Mouse (Mus musculus) neural tube, embryonic 15.5 days (tissue): ENCODE measurements around the gene Begain. TPM values are rescaled to one million over a fixed set of nuclear protein-coding genes. Genes with fewer than 3 reads are reported as not detected.
A peak's percentile ranks its signal among the peaks of the same experiment; 100 is the strongest.

Experiments
- ATAC-seq: fragments of 200-750 bp; cut with Nextera tagmentation; 2 replicates; pipeline ENCODE4 v1.8.0; 2017; ENCODE audit warnings: mild to moderate bottlenecking, moderate TSS enrichment, moderate library complexity; ENCODE audit not compliant: low FRiP score
- H3K27ac ChIP-seq: fragments of 300-500 bp; sonication (generic); replicated peaks from 2 replicates; pipeline ENCODE4 v1.5.1; 2015; ENCODE audit warnings: mild to moderate bottlenecking, inconsistent platforms
- H3K27me3 ChIP-seq: fragments of 300-500 bp; sonication (generic); replicated peaks from 2 replicates; pipeline ENCODE4 v1.6.1; 2015; ENCODE audit warnings: inconsistent platforms
- H3K36me3 ChIP-seq: fragments of 300-500 bp; sonication (generic); 2 replicates; pipeline ENCODE4 v1.6.1; 2015; ENCODE audit warnings: inconsistent platforms
- H3K4me1 ChIP-seq: fragments of 300-500 bp; sonication (generic); 2 replicates; pipeline ENCODE4 v1.6.1; 2015; ENCODE audit warnings: inconsistent platforms
- H3K4me2 ChIP-seq: fragments of 300-500 bp; sonication (generic); 2 replicates; pipeline ENCODE4 v1.6.1; 2015; ENCODE audit warnings: inconsistent platforms, mild to moderate bottlenecking, moderate library complexity
- H3K4me3 ChIP-seq: fragments of 300-500 bp; sonication (generic); replicated peaks from 2 replicates; pipeline ENCODE4 v1.5.1; 2015; ENCODE audit warnings: mild to moderate bottlenecking, inconsistent platforms
- H3K9ac ChIP-seq: fragments of 300-500 bp; sonication (generic); replicated peaks from 2 replicates; pipeline ENCODE4 v1.6.1; 2015; ENCODE audit warnings: mild to moderate bottlenecking, inconsistent platforms
- H3K9me3 ChIP-seq: fragments of 300-500 bp; sonication (generic); replicated peaks from 2 replicates; pipeline ENCODE4 v1.6.1; 2016; ENCODE audit warnings: inconsistent platforms
- WGBS: fragments of 180-500 bp; shearing (Covaris S2); methylation state at CpG from one replicate; pipeline ENCODE4 v1.1.7; 2015; ENCODE audit warnings: mixed read lengths; 5-methylcytosine and 5-hydroxymethylcytosine counted together
- polyA plus RNA-seq: library from polyadenylated mRNA; unstranded; fragments of >200 nt; fragmentation: Nextera tagmentation; extraction: Ambion mirVana; gene quantifications from 2 replicates; pipeline ENCODE4 v1.2.1, GENCODE M21; 2015

The Begain gene
- polyA plus RNA-seq, 1 experiment from 2014 or later = 37.9 TPM

DNA sequence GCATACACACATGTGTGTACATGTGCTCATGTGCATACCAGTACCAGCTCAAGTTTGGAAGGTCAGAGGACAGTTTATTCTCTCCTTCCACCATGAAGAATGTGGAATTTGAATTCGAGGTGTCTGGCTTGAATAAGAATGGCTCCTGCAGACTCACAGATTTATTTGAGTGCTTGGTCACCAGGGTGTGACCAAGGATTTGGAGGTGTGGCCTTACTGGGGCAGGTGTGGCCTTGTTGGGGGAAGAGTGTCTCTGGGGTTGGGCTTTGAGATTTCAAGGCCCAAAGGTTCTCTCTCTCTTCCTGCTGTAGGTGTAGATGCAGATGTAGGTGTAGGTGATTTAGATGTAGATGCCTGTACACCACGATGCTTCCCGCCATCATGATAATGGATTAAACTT, 15.5 kb upstream of the Begain start:
- 87% methylated on average over 3 of the region's 3 CpGs for WGBS
- no peaks in the 10 kb centered on the region for H3K9me3 ChIP-seq
- H3K9ac ChIP-seq = no peak overlapping the region
- H3K4me3 ChIP-seq = no peak overlapping the region
- ATAC-seq = no peak
- H3K4me2 ChIP-seq = no peak overlapping the region
- H3K27me3 ChIP-seq = no peaks in the 10 kb centered on the region
- H3K4me1 ChIP-seq = peaks cover 7% of the 10 kb centered on the region; the same call in 1 of the 2 replicates
- no peak overlapping the region for H3K27ac ChIP-seq
- H3K36me3 ChIP-seq = no peaks in the 10 kb centered on the region

DNA sequence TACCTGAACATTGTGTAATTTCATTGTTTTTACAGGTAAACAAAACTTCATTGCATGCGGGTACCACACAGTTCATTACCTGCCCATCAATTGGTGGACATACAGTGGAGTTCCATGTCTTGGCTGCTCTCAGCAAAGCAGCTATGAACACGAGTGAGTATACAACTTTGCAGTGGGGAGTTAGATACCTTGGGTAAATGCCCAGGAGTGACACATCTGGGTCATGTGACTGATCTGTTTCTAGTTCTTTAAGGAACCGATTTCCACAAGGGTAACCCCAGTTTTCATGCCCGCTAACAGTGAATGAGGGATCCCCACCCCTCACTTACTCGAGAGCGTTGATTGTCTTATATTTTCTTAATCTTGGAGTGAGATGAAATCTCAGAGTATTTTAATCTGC, 9.0 kb upstream of the Begain start:
- no peak for ATAC-seq
- H3K4me3 ChIP-seq = no peak overlapping the region

GRCm38 (mm10) chr12:109074777-109075285, 6.8 kb upstream of the Begain start:
- H3K4me1 ChIP-seq = no peaks in the 10 kb centered on the region
- no peaks in the 10 kb centered on the region for H3K9me3 ChIP-seq
- H3K9ac ChIP-seq = no peak overlapping the region
- 0 out of 2 replicates have a peak, but pooled peaks cover 8% of the 10 kb centered on the region for H3K27me3 ChIP-seq
- WGBS = 68% methylated on average over 2 of the region's 2 CpGs
- no peak overlapping the region for H3K27ac ChIP-seq
- no peak overlapping the region for H3K4me3 ChIP-seq
- no peaks in the 10 kb centered on the region for H3K36me3 ChIP-seq
- ATAC-seq = no peak
- H3K4me2 ChIP-seq = no peak overlapping the region

More for the DNA sequence above, 9.0 kb upstream of the Begain start:
- Histone ChIP-seq H3K27ac (no peak overlapping the region), H3K36me3 (no peaks in the 10 kb centered on the region), H3K27me3 (0 out of 2 replicates have a peak, but pooled peaks cover 4% of the 10 kb centered on the region), H3K4me2 (no peak overlapping the region), H3K9me3 (no peaks in the 10 kb centered on the region), H3K9ac (no peak overlapping the region), H3K4me1 (no peaks in the 10 kb centered on the region)
- 86% methylated on average over 6 of the region's 6 CpGs for WGBS

DNA sequence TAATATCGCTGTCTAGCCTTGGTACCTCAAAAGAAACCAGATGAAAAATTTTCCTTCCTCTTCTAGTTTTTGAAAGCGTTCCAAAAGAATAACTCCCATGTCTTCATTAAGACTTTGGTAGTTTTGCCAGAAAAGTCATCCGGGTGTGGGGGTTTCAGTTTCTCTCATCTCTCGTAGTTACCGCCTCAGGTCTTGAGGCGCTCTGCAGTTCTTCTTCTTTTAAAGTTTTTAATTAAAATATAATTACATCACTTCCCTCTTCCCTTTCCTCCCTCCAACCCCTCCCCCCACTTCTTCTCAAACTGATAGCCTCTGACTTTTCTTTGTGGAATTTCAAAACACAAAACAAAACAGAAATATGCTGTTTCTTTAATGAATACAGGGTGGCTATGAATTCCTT, 6.1 kb upstream of the Begain start:
- Histone ChIP-seq H3K4me2 (no peak overlapping the region), H3K27me3 (0 out of 2 replicates have a peak, but pooled peaks cover 8% of the 10 kb centered on the region), H3K9me3 (no peaks in the 10 kb centered on the region), H3K27ac (no peak overlapping the region), H3K36me3 (no peaks in the 10 kb centered on the region), H3K9ac (no peak overlapping the region), H3K4me3 (no peak overlapping the region), H3K4me1 (no peaks in the 10 kb centered on the region)
- no peak for ATAC-seq
- 92% methylated on average over 6 of the region's 6 CpGs for WGBS

- H3K4me2 ChIP-seq = no peak overlapping the region
- H3K27me3 ChIP-seq = 0 out of 2 replicates have a peak, but pooled peaks cover 8% of the 10 kb centered on the region
- H3K27ac ChIP-seq = no peak overlapping the region
- ATAC-seq = no peak
- WGBS = 79% methylated on average over 13 of the region's 13 CpGs
- H3K9me3 ChIP-seq = no peaks in the 10 kb centered on the region
- no peak overlapping the region for H3K9ac ChIP-seq
- H3K4me1 ChIP-seq = peaks cover 14% of the 10 kb centered on the region
- no peak overlapping the region for H3K4me3 ChIP-seq
- H3K36me3 ChIP-seq = no peaks in the 10 kb centered on the region
Measured at GRCm38 (mm10) chr12:109071248-109071647, 3.2 kb upstream of the Begain start.

DNA sequence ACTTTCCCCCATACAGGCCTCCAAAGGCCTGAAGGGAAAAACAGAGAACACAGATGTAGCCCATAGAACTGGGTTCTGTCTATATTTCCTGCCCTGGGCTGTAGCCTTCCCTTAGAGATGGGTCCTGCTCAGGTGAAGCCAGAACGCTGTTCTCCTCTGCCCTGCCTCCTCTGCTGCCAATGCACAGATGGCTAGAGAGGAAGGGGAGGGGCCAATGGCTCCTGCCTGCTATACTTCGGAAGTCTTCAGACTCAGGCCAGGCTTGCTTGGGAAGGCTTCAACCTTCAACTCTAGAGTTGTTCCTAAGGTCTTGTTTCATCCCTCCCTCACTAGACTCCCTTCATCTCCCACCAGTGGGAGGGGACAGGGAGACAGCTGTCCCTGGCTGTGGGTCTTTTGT, 1.7 kb upstream of the Begain start:
- peaks cover 14% of the 10 kb centered on the region for H3K4me1 ChIP-seq
- H3K27me3 ChIP-seq = 0 out of 2 replicates have a peak, but pooled peaks cover 8% of the 10 kb centered on the region
- no peak for ATAC-seq
- no peak overlapping the region for H3K27ac ChIP-seq
- H3K9me3 ChIP-seq = no peaks in the 10 kb centered on the region
- no peak overlapping the region for H3K9ac ChIP-seq
- H3K4me3 ChIP-seq = no peak overlapping the region
- WGBS = 53% methylated on average over 2 of the region's 2 CpGs
- no peak overlapping the region for H3K4me2 ChIP-seq
- H3K36me3 ChIP-seq = no peaks in the 10 kb centered on the region

GRCm38 (mm10) chr12:109068738-109069137, 721 bp upstream of the Begain start:
- Histone ChIP-seq H3K9ac (no peak overlapping the region), H3K4me2 (peak overlapping the region; percentile 95), H3K27ac (no peak overlapping the region), H3K4me3 (peak overlapping the region; percentile 62), H3K36me3 (no peaks in the 10 kb centered on the region; the same call in 1 of the 2 replicates), H3K4me1 (peaks cover 14% of the 10 kb centered on the region), H3K27me3 (0 out of 2 replicates have a peak, but pooled peaks cover 8% of the 10 kb centered on the region), H3K9me3 (no peaks in the 10 kb centered on the region)
- ATAC-seq = no peak
- WGBS = 67% methylated on average over 7 of the region's 7 CpGs

DNA sequence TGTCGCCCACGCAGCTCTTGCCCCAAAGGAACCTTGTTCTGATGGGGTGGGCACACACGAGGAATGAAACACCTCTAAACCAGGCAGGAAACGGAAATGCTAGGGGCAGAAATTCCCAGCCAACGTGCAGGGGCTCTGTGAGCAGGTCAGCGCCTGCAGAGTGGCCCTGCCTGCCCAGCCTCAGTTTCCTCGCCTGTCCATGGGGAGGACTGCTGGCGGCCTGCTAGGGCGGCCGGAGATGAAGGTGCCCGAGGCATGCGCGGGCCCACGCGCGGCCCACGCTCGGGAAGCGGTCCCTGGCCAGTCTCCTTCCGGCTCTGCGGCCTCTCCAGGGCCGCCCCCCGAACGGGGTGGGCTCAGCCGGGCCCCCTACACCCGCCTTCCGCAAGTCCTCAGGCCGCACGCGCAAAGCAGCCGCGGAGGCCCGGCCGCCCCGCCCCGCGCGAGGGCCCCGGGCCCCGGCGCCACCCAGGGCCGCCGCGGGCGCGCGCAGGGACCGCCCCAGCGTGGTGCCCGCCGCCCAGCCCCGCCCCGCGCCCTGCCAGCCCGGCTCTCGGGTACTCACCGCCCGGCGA, 369 bp downstream of the Begain start:
- 0 out of 2 replicates have a peak, but pooled peaks cover 3% of the 10 kb centered on the region for H3K27me3 ChIP-seq

GRCm38 (mm10) chr12:109058660-109059059, 9.4 kb downstream of the Begain start:
- Histone ChIP-seq H3K9ac (no peak overlapping the region), H3K4me2 (no peak overlapping the region), H3K9me3 (no peaks in the 10 kb centered on the region), H3K27me3 (peaks cover 32% of the 10 kb centered on the region), H3K4me3 (no peak overlapping the region), H3K36me3 (no peaks in the 10 kb centered on the region; the same call in 1 of the 2 replicates), H3K4me1 (peaks cover 9% of the 10 kb centered on the region), H3K27ac (no peak overlapping the region)
- ATAC-seq = no peak
- WGBS = 82% methylated on average over 8 of the region's 8 CpGs

More for the DNA sequence above, 369 bp downstream of the Begain start:
- WGBS = 2% methylated on average over 35 of the region's 59 CpGs
- Histone ChIP-seq H3K27ac (peak overlapping the region; percentile 69), H3K4me2 (peak overlapping the region; percentile 95), H3K4me3 (peak overlapping the region; percentile 62), H3K9ac (peak overlapping the region; percentile 79), H3K36me3 (no peaks in the 10 kb centered on the region; the same call in 1 of the 2 replicates), H3K4me1 (peaks cover 14% of the 10 kb centered on the region), H3K9me3 (no peaks in the 10 kb centered on the region)
- peak; percentile 91 for ATAC-seq

- no peak for ATAC-seq
- no peaks in the 10 kb centered on the region for H3K9me3 ChIP-seq
- peaks cover 19% of the 10 kb centered on the region for H3K4me1 ChIP-seq
- H3K27ac ChIP-seq = no peak overlapping the region
- 79% methylated on average over 4 of the region's 4 CpGs for WGBS
- no peak overlapping the region for H3K4me3 ChIP-seq
- no peak overlapping the region for H3K4me2 ChIP-seq
- no peak overlapping the region for H3K9ac ChIP-seq
- no peaks in the 10 kb centered on the region for H3K36me3 ChIP-seq
- peaks cover 41% of the 10 kb centered on the region for H3K27me3 ChIP-seq
Measured at GRCm38 (mm10) chr12:109057736-109058135, 10.3 kb downstream of the Begain start.

GRCm38 (mm10) chr12:109053020-109053806, 14.8 kb downstream of the Begain start:
- H3K4me1 ChIP-seq = peaks cover 25% of the 10 kb centered on the region
- peak overlapping the region; percentile 49 for H3K9ac ChIP-seq
- H3K27ac ChIP-seq = no peak overlapping the region
- no peaks in the 10 kb centered on the region for H3K36me3 ChIP-seq
- no peaks in the 10 kb centered on the region for H3K9me3 ChIP-seq
- H3K27me3 ChIP-seq = peaks cover 79% of the 10 kb centered on the region
- peak overlapping the region; percentile 95 for H3K4me2 ChIP-seq
- WGBS = under 1% methylated on average over 97 of the region's 105 CpGs
- ATAC-seq = no peak
- H3K4me3 ChIP-seq = peak overlapping the region; percentile 50

DNA sequence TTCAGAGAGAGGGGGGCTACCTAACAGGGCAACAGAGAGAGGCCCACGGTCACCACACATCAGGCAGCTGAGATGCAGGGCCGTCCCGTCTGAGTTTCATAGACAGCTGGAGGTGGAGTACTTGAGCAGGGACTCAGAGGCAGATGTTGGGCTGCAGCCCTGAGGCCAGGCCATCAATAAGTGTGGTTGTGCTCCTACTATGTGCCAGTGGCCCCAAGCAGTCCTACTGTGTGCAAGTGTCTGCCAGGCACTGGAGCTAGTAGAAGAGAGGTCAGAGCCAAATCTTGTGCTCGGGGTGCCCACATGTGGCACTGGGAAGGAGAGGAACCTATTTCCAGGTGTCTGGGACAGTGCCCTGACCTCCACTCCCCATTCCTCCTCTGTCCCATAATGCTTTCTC, 18.1 kb downstream of the Begain start:
- Histone ChIP-seq H3K9ac (no peak overlapping the region), H3K4me2 (no peak overlapping the region), H3K4me1 (peaks cover 25% of the 10 kb centered on the region), H3K4me3 (no peak overlapping the region), H3K27ac (no peak overlapping the region), H3K9me3 (no peaks in the 10 kb centered on the region), H3K36me3 (no peaks in the 10 kb centered on the region), H3K27me3 (peaks cover 64% of the 10 kb centered on the region)
- ATAC-seq = no peak
- WGBS = 85% methylated on average over 4 of the region's 4 CpGs
